Mouse (Mus musculus): ENCODE results near the gene Slc35a2. TPM values are rescaled to one million over a fixed set of nuclear protein-coding genes. Genes with fewer than 3 reads are reported as not detected.
"Not testable (repeated sequence)": the region's sequence is repeated elsewhere in the genome, so short reads cannot be mapped to it uniquely, and the experiment has no call there.

Gene Slc35a2
- total RNA-seq, 2 experiments from 2014 or later = 38.9 to 45.9 TPM

DNA sequence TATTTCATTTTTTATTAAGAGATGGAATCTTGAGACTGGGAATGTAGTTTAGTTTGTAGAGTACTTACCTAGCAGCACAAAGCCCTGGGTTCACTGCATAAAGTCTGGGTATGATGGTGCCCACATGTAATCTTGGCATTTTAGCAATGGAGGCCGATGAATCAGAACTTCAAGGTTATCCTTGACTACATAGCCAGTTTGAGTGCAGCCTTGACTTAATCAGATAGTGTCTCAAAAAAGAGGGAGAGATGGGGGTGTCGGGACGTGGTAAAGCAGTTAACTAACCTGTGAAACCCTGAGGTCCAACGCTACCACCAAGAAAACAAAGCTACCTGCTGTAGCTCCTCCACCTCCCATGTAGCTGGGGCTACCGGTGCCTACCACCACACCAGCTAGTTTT is 20.6 kb downstream of the Slc35a2 start:
- no peak for DNase-seq (ENCODE audit: low spot score in 2 of 2)

DNA sequence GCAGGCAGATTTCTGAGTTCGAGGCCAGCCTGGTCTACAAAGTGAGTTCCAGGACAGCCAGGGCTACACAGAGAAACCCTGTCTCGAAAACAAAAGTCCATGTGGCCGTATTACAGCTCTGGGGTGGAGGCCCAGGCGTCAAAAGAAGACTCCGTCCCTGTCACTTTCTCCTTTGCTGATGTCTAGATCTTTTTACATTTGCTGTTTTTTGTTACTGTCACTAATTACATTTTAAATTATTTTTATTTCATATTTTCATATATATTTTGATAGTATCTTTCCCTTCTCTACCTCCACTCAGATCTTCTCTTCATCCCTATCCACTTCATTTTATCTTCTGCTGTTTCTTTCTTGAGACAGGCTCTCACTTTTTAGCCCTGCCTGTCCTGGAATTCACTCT is 23.9 kb downstream of the Slc35a2 start, which contains the start of gene Gm10491:
TSS of gene Gm10491 (minus strand) at position 101 of the 400 bp plus-strand sequence.
- no peak for DNase-seq (ENCODE audit: low spot score in 2 of 2)

DNA sequence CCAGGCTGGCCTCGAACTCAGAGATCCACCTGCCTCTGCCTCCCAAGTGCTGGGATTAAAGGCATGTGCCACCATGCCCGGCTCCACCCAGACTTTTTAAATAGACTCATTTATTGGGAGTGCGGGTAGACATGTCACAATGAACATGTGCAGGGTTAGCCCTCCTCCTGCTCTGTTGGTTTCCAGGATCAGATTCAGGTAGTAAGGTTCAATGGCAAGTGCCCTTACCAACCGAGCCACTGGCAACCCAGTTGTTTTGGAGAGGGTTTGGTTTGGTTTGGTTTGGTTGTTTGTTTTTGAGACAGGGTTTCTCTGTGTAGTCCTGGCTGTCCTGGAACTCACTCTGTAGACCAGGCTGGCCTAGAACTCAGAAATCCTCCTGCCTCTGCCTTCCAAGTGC is 25.4 kb downstream of the Slc35a2 start, which contains the start of gene Gm10490:
TSS of gene Gm10490 (plus strand) at position 301 of the 400 bp plus-strand sequence.
- DNase-seq (ENCODE audit: low spot score in 2 of 2) = not testable (repeated sequence)

DNA sequence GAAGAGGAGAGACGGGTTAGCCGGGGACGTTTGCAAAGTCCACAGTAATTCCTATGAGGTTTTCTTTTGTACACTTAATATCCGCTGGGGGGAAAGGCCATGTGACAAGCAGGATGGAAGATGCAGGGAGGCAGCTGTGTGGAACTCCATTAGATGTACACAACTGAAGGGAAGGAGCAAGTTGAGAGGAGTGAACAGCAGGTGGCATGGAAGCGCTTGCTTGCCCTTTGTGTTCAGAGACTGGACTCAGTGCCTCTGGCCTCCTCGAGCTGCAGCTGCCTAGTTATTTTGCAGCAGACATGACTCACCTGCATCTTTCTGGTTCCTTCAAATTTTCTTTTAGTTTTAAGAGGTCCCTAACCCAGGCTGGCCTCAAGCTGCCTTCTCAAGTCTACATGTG is 26.6 kb downstream of the Slc35a2 start:
- DNase-seq (ENCODE audit: low spot score in 2 of 2) = no peak

DNA sequence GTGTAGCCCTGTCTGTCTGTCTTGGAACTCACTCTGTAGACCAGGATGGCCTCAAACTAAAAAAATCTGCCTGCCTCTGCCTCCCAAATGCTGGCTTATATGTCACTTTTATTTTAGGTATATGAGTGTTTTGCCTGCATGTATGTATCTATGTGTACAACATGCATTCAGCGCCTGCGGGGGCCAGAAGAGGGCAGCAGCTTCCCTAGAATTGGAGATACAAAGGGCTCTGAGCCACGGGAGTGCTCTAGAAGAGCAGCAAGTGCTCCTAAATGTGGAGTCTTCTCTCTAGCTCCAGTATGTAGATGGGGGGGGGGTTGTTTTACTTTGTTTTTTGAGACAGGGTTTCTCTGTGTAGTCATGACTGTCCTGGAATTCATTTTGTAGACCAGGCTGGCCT is 31.8 kb downstream of the Slc35a2 start:
- DNase-seq (ENCODE audit: low spot score in 2 of 2) = not testable (repeated sequence)

DNA sequence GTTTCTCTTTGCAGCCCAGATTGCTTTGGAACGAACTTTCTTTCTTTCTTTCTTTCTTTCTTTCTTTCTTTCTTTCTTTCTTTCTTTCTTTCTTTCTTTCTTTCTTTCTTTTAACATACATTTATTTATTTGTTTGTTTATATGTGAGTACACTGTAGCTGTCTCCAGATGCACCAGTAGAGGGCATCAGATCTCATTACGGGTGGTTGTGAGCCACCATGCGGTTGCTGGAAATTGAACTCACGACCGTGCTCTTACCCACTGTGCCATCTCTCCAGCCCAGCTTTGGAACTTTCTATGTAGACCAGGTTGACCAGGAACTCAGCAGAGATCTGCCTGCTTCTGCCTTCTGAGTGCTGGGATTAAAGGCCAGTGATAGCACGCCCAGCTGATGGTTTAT is 34.1 kb downstream of the Slc35a2 start:
- not testable (repeated sequence) for DNase-seq (ENCODE audit: low spot score in 2 of 2)

DNA sequence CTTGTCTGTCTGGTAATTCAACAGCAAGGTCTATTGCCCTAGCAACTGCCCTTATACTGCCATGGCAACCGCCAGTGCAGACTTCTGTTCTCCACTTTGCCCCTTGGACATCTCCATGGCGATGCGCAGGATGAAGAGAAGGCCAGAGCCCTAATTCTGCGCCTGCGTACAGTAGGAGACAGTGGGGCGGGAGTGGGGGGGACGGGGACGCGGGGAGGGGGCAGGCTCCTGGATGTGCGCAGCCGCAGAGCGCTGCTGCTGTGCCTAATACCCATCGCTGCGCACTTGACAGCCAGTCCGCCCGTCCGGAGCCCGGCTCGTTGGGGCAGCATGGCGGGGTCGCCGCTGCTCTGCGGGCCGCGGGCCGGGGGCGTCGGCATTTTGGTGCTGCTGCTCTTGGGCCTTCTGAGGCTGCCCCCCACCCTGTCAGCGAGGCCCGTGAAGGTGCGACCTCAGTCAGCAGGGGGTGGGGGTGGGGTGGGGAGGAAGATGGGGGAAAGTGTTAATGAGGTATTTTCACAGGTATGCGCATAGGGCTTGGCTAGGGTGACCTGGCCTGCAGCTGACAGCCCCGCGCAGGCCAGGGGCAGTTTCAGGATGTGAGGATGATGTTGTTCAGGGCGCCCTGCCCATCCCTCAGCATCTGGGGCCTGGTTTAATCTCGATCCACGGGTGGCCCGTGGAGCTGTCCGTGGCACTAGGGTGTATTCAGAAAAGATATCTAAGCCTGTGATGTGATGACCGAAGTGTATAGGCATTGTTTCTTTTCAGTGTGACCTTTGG is 36.0 kb downstream of the Slc35a2 start, which contains the start of gene Pcsk1n:
TSS of gene Pcsk1n (plus strand) at position 222 of the 783 bp plus-strand sequence.
- DNase-seq (ENCODE audit: low spot score in 2 of 2) = peak; percentile 36 to 67

DNA sequence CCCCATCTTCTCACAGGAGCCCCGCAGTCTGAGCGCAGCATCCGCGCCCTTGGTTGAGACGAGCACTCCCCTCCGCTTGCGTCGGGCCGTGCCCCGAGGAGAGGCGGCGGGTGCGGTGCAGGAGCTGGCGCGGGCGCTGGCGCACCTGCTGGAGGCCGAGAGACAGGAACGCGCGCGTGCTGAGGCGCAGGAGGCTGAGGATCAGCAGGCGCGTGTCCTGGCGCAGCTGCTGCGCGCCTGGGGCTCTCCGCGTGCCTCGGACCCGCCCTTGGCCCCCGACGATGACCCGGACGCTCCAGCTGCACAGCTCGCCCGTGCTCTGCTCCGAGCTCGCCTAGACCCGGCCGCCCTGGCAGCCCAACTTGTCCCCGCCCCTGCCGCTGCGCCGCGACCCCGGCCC is 38.2 kb downstream of the Slc35a2 start:
- no peak for DNase-seq (ENCODE audit: low spot score in 2 of 2)

DNA sequence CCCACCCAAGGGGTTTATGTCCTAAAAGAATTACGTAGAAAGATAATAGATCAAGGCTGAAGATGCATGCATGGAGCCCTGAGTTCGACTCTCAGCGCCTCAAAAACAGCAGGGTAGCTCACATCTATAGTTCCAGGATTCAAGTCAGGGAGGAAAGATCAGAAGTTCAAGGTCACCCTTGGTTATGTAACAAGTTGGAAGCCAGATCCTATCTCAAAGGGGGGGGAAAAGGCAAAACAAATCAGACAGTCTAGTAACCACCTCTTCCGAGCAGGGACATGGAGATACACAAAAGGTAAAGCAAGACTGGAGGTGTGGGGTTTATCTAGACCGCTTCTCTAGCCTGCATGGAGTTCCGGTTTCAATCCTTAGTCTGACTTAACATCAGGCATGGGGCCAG is 42.4 kb downstream of the Slc35a2 start:
- no peak for DNase-seq (ENCODE audit: low spot score in 2 of 2)

DNA sequence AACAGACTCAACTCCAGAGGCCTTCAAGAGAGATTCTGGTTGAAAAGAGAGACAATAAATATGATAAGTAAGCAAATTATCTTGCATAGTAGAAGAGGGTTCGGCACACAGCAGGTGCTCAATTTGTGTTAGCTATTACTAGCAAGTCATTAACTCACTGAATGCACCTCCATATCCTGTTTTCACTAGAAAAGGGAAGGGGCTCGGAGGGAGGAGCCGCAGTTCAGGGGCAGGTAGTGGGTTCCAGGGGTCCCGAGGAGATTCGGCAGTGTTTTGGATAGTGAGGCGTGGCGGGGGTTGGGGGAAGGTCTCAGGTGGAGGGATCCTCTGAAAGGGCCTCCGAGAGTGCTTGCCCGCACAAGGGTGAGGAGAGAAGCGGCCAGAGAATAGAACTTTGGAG is 43.3 kb downstream of the Slc35a2 start:
- DNase-seq (ENCODE audit: low spot score in 2 of 2) = no peak

DNA sequence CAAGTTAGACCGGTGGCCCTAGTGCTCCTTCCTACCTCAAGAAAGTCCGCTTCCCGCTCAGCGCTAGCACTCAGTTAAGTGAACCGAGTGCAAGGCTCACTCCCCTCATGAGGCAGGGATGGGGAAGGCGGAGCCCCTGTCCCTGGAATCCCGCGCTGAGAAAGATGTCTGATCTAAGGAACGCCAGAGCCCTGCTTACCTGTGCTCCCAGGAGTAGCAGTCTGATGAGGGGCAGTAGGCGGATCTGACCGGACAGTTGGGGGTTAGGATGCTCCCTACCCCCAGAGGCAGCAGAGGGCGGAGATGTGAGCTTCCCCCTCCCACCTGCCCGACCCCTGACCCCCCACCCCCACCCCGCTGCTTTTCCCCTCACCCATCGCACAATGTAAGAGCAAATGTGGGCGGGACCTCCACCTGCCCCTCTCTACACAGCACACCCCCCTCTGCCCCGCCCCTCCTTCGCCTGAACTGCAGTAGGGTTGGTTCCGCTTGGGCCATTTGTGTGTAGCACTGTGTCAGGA is 44.5 kb downstream of the Slc35a2 start, which contains the start of gene Eras:
TSS of gene Eras (minus strand) at position 338 of the 521 bp plus-strand sequence.
- DNase-seq (ENCODE audit: low spot score in 2 of 2) = no peak

DNA sequence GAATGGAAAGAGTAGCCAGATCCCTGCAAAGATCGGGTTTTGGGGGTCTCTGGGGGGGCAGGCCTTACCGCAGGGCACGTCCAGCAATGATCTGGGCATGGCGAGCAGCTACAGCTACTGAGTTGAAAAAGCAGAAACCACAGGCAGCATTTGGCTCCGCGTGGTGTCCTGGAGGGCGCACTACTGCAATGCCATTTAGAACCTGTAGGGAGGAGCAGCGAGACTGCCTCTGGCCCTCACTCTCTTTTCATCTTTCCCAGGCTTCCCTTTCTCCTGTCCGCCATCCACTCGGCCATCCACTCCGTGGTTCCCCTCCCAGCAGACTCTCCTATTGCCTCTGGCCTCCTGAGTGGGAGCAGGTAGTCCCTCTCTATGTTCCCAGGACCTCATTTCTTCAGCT is 53.0 kb downstream of the Slc35a2 start:
- DNase-seq (ENCODE audit: low spot score in 2 of 2) = no peak

DNA sequence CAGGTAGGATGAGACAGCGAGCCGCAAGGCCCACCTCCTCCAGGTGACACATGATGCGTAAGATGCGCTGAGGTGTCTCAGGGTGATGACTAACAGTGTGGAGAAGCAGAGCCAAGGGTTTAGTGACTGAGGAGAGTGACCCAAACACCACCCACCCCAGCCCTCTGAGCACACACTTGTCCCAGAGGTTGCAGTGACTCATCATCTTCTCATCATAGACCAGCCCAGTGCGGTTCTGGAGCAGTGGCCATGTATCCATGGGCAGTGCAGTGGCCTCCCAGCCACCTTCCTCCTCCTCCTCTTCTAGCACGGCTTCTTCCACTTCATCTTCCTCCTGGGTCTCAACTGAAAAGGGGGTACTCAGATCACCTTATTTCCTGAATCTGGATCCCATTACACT is 53.8 kb downstream of the Slc35a2 start:
- DNase-seq (ENCODE audit: low spot score in 2 of 2) = no peak

Other genes starting within 250 kb of the Slc35a2 start
- gene Syp, start 245.6 kb upstream of the Slc35a2 start, total RNA-seq (2021) = 1,000 to 10,000 TPM; 1,783 to 1,871 TPM
- gene Prickle3, start 226.8 kb upstream of the Slc35a2 start, total RNA-seq (2021) = 1 to 10 TPM; 1.5 TPM
- gene Plp2, start 212.6 kb upstream of the Slc35a2 start, total RNA-seq (2021) = 1 to 10 TPM; 3.9 to 5.1 TPM
- under 1 TPM in 1 of 2 experiments, not detected in 1; 0.41 TPM for gene Magix, start 202.8 kb upstream of the Slc35a2 start, total RNA-seq (2021)
- 10 to 100 TPM; 36.5 to 37.4 TPM for gene Gpkow, start 186.9 kb upstream of the Slc35a2 start, total RNA-seq (2021)
- 10 to 100 TPM; 61.6 to 67.4 TPM for gene Wdr45, start 169.7 kb upstream of the Slc35a2 start, total RNA-seq (2021)
- under 1 TPM in 1 of 2 experiments, not detected in 1; 0.41 TPM for gene Gm45208, start 161.8 kb upstream of the Slc35a2 start, total RNA-seq (2021)
- 100 to 1,000 TPM in 1 of 2 experiments, 10 to 100 TPM in 1; 97.3 to 100 TPM for gene Praf2, start 155.6 kb upstream of the Slc35a2 start, total RNA-seq (2021)
- 10 to 100 TPM; 17.6 to 21.5 TPM for gene Ccdc120, start 133.1 kb upstream of the Slc35a2 start, total RNA-seq (2021)
- 10 to 100 TPM; 33.7 to 38.7 TPM for gene Tfe3, start 121.5 kb upstream of the Slc35a2 start, total RNA-seq (2021)
- gene Gripap1, start 94.3 kb upstream of the Slc35a2 start, total RNA-seq (2021) = 100 to 1,000 TPM in 1 of 2 experiments, 10 to 100 TPM in 1; 95.3 to 105 TPM
- gene Kcnd1, start 61.7 kb upstream of the Slc35a2 start, total RNA-seq (2021) = 1 to 10 TPM; 7.0 to 8.9 TPM
- 10 to 100 TPM; 75.3 to 87.4 TPM for gene Otud5, start 42.7 kb upstream of the Slc35a2 start, total RNA-seq (2021)
- 10 to 100 TPM; 49.3 to 58.8 TPM for gene Pim2, start 5.8 kb upstream of the Slc35a2 start, total RNA-seq (2021)
- 10 to 100 TPM; 93.4 to 96.7 TPM for gene Pqbp1, start 15.2 kb downstream of the Slc35a2 start, total RNA-seq (2021)
- gene Timm17b, start 15.3 kb downstream of the Slc35a2 start, total RNA-seq (2021) = 10 to 100 TPM; 21.9 to 23.8 TPM
- not detected for gene Gm10491, start 23.8 kb downstream of the Slc35a2 start, total RNA-seq (2021)
- not detected for gene Gm10490, start 25.5 kb downstream of the Slc35a2 start, total RNA-seq (2021)
- 100 to 1,000 TPM; 437 to 442 TPM for gene Pcsk1n, start 35.8 kb downstream of the Slc35a2 start, total RNA-seq (2021)
- gene Eras, start 44.6 kb downstream of the Slc35a2 start, total RNA-seq (2021) = not detected
- gene Hdac6, start 63.9 kb downstream of the Slc35a2 start, total RNA-seq (2021) = 10 to 100 TPM; 41.6 to 43.5 TPM
- gene Gata1, start 94.0 kb downstream of the Slc35a2 start, total RNA-seq (2021) = not detected
- under 1 TPM in 1 of 2 experiments, not detected in 1; 0.84 TPM for gene Glod5, start 134.5 kb downstream of the Slc35a2 start, total RNA-seq (2021)
- 10 to 100 TPM; 20.3 to 24.9 TPM for gene Suv39h1, start 190.7 kb downstream of the Slc35a2 start, total RNA-seq (2021)
- gene Was, start 206.5 kb downstream of the Slc35a2 start, total RNA-seq (2021) = 1 to 10 TPM; 1.4 to 1.6 TPM
- gene Wdr13, start 248.9 kb downstream of the Slc35a2 start, total RNA-seq (2021) = 100 to 1,000 TPM; 205 to 211 TPM

Measured in layer of hippocampus, adult 18-20 months (tissue).